ENCODE assay signal across 8 mouse cellular contexts in genomic region chr11:24081687-24082384, GRCm38 (mm10). TPM values are rescaled to one million over a fixed set of nuclear protein-coding genes. Genes with fewer than 3 reads are reported as not detected.
DNase-seq lines count a peak whose midpoint lies in the region; ATAC-seq and TF ChIP-seq lines count a peak whose summit lies in the region.

No protein-coding gene starts in this region.

- H3K4me3 ChIP-seq in lung, embryonic 16.5 days (ENCODE audit: low read length): peak overlapping the region; percentile 65
- H3K4me3 ChIP-seq in lung, adult 2 months (replicated peaks; ENCODE audit: extremely low read depth, low read depth, low read length): no peak overlapping the region
- peak overlapping the region; percentile 72 for H3K4me3 ChIP-seq in forebrain, embryonic 15.5 days
- peak overlapping the region; percentile 52 for H3K4me3 ChIP-seq in kidney, embryonic 15.5 days (replicated peaks)
- H3K4me3 ChIP-seq in midbrain, embryonic 10.5 days: peak overlapping the region; percentile 76

- H3K4me2 ChIP-seq in lung, embryonic 16.5 days (ENCODE audit: low read depth, low read length): peak overlapping the region; percentile 97
- peak overlapping the region; percentile 87 for H3K4me2 ChIP-seq in forebrain, embryonic 15.5 days (replicated peaks)
- H3K4me2 ChIP-seq in kidney, embryonic 15.5 days: peak overlapping the region; percentile 89

- H3K27ac ChIP-seq in lung, embryonic 16.5 days (ENCODE audit: low read length): peak overlapping the region; percentile 70
- H3K27ac ChIP-seq in forebrain, embryonic 15.5 days (replicated peaks): peak overlapping the region; percentile 98
- H3K27ac ChIP-seq in kidney, embryonic 15.5 days: peak overlapping the region; percentile 41; the same call in 1 of the 2 replicates
- H3K27ac ChIP-seq in midbrain, embryonic 10.5 days (replicated peaks): peak overlapping the region; percentile 94

- under 1% methylated on average over 43 of the region's 43 CpGs for WGBS in lung, embryonic 16.5 days
- WGBS in lung, adult 2 months: 2% methylated on average over 43 of the region's 43 CpGs
- WGBS in forebrain, embryonic 15.5 days: 1% methylated on average over 43 of the region's 43 CpGs
- under 1% methylated on average over 43 of the region's 43 CpGs for WGBS in kidney, embryonic 15.5 days
- WGBS in midbrain, embryonic 10.5 days: under 1% methylated on average over 43 of the region's 43 CpGs

- TF ChIP-seq CTCF in lung, adult 2 months (IDR thresholded peaks at IDR 0.05; ENCODE audit: insufficient read depth, low read length): no peak

- H3K4me1 ChIP-seq in lung, embryonic 16.5 days (replicated peaks; ENCODE audit: control insufficient read depth, insufficient read depth, low read length): peaks cover 12% of the 10 kb centered on the region
- 0 out of 2 replicates have a peak, but pooled peaks cover 2% of the 10 kb centered on the region for H3K4me1 ChIP-seq in lung, adult 2 months (ENCODE audit: control insufficient read depth, insufficient read depth, low read length)
- H3K4me1 ChIP-seq in forebrain, embryonic 15.5 days: peaks cover 37% of the 10 kb centered on the region
- peaks cover 57% of the 10 kb centered on the region for H3K4me1 ChIP-seq in kidney, embryonic 15.5 days
- H3K4me1 ChIP-seq in midbrain, embryonic 10.5 days: peaks cover 53% of the 10 kb centered on the region

- DNase-seq in lung, adult 2 months: no peak
- peak; percentile 66 for DNase-seq in adrenal gland, postnatal 25 days
- DNase-seq in midbrain, embryonic 10.5 days (ENCODE audit: low spot score): peak; percentile 84
- peak; percentile 46 for DNase-seq in testis, postnatal 14 days (ENCODE audit: low spot score)

- TF ChIP-seq POLR2A in lung, adult 2 months (IDR thresholded peaks at IDR 0.05; ENCODE audit: borderline replicate concordance, extremely low read depth, low read depth, low read length): no peak

- peak overlapping the region; percentile 74 for H3K9ac ChIP-seq in lung, embryonic 16.5 days (ENCODE audit: low read length)
- H3K9ac ChIP-seq in forebrain, embryonic 15.5 days (replicated peaks): peak overlapping the region; percentile 97
- H3K9ac ChIP-seq in kidney, embryonic 15.5 days: peak overlapping the region; percentile 45

- peak; percentile 19; the same call in 1 of the 2 replicates for ATAC-seq in lung, embryonic 16.5 days (ENCODE audit: low read depth)
- ATAC-seq in forebrain, embryonic 15.5 days (replicated peaks): peak; percentile 16; the same call in 1 of the 2 replicates
- ATAC-seq in kidney, embryonic 15.5 days (replicated peaks; ENCODE audit: low FRiP score): 0 out of 2 replicates have a peak, but pooled peaks have one; percentile 37
- no peak for ATAC-seq in activated CD4-positive, CD25-positive, alpha-beta regulatory T cell, adult 4 months

- H3K9me3 ChIP-seq in lung, embryonic 16.5 days (ENCODE audit: control insufficient read depth, low read length): no peaks in the 10 kb centered on the region
- no peaks in the 10 kb centered on the region for H3K9me3 ChIP-seq in forebrain, embryonic 15.5 days
- no peaks in the 10 kb centered on the region for H3K9me3 ChIP-seq in kidney, embryonic 15.5 days (replicated peaks)
- no peaks in the 10 kb centered on the region for H3K9me3 ChIP-seq in midbrain, embryonic 10.5 days (replicated peaks)

- H3K36me3 ChIP-seq in lung, embryonic 16.5 days (ENCODE audit: control insufficient read depth, insufficient read depth, low read length): peaks cover 4% of the 10 kb centered on the region; the same call in 1 of the 2 replicates
- H3K36me3 ChIP-seq in forebrain, embryonic 15.5 days: peaks cover 9% of the 10 kb centered on the region
- H3K36me3 ChIP-seq in kidney, embryonic 15.5 days: no peaks in the 10 kb centered on the region
- H3K36me3 ChIP-seq in midbrain, embryonic 10.5 days: peaks cover 18% of the 10 kb centered on the region

- H3K27me3 ChIP-seq in lung, embryonic 16.5 days (ENCODE audit: control insufficient read depth, insufficient read depth, low read depth, low read length): no peaks in the 10 kb centered on the region
- H3K27me3 ChIP-seq in forebrain, embryonic 15.5 days: no peaks in the 10 kb centered on the region
- H3K27me3 ChIP-seq in kidney, embryonic 15.5 days: peaks cover 82% of the 10 kb centered on the region
- H3K27me3 ChIP-seq in midbrain, embryonic 10.5 days (ENCODE audit: low read depth, poor library complexity, severe bottlenecking): peaks cover 50% of the 10 kb centered on the region

RNA-seq across cellular contexts. Expression of gene Bcl11a, which starts 4.0 kb away (rescaled TPM):
- 13.0 and 15.3 TPM in 2 replicates for polyA plus RNA-seq in lung, embryonic 16.5 days (2015; fragmentation: Nextera tagmentation; extraction: Ambion mirVana)
- polyA plus RNA-seq in lung, adult 2 months (2012; rRNA removed): 0.96 and 1.5 TPM in 2 replicates
- total RNA-seq in adrenal gland, postnatal 25 days (2021): 7.5 and 8.6 TPM in 2 replicates
- polyA plus RNA-seq in forebrain, embryonic 15.5 days (2015; fragmentation: Nextera tagmentation; extraction: Ambion mirVana): 204 and 215 TPM in 2 replicates
- polyA plus RNA-seq in kidney, embryonic 15.5 days (2015; fragmentation: Nextera tagmentation; extraction: Ambion mirVana): 2.9 and 3.6 TPM in 2 replicates
- 15.8 and 33.2 TPM in 2 replicates for polyA plus RNA-seq in midbrain, embryonic 10.5 days (2016; fragmentation: Nextera tagmentation; extraction: Ambion mirVana)
- polyA plus RNA-seq in activated CD4-positive, CD25-positive, alpha-beta regulatory T cell, adult 4 months (2017; shearing (Covaris generic)): under 1 TPM; 0.37 to 0.96 TPM

RNA-seq across cellular contexts. Expression of gene A830031A19Rik, which starts 7.0 kb away (rescaled TPM):
- polyA plus RNA-seq in lung, embryonic 16.5 days (2015; fragmentation: Nextera tagmentation; extraction: Ambion mirVana): not detected in 2 replicates
- not detected in 2 replicates for polyA plus RNA-seq in lung, adult 2 months (2012; rRNA removed)
- not detected in 2 replicates for total RNA-seq in adrenal gland, postnatal 25 days (2021)
- polyA plus RNA-seq in forebrain, embryonic 15.5 days (2015; fragmentation: Nextera tagmentation; extraction: Ambion mirVana): 0.26 TPM in 1 of 2 replicates, not detected in the other
- polyA plus RNA-seq in kidney, embryonic 15.5 days (2015; fragmentation: Nextera tagmentation; extraction: Ambion mirVana): not detected in 2 replicates
- not detected in 2 replicates for polyA plus RNA-seq in midbrain, embryonic 10.5 days (2016; fragmentation: Nextera tagmentation; extraction: Ambion mirVana)
- not detected for polyA plus RNA-seq in activated CD4-positive, CD25-positive, alpha-beta regulatory T cell, adult 4 months (2017; shearing (Covaris generic))

Comparison
In these comparisons a context has a peak if more than half of its experiments do, and no peak if none do; other contexts are left out.
1. H3K27ac ChIP-seq: peak in every context shown above with its lines; median percentile 98 in forebrain, embryonic 15.5 days; 94 in midbrain, embryonic 10.5 days; 70 in lung, embryonic 16.5 days; 41 in kidney, embryonic 15.5 days.
2. H3K9ac ChIP-seq: peak in every context shown above with its lines; median percentile 97 in forebrain, embryonic 15.5 days; 74 in lung, embryonic 16.5 days; 45 in kidney, embryonic 15.5 days.